Mouse (Mus musculus) megakaryocyte, embryonic 14.5 days (primary cell): ENCODE measurements at regions not wholly inside any gene's neighbourhood (a gene's known extent, or its start where the extent isn't known, plus 50 kb on each side); places are given as distances from the start of the nearest gene placed in this dataset.

Experiments used
- FLI1 ChIP-seq: IDR thresholded peaks from 2 replicates; pipeline ENCODE4 v1.6.1; 2012; ENCODE audit warnings: low read length, inconsistent platforms, mixed read lengths
- GATA1 ChIP-seq: IDR thresholded peaks from 3 replicates; pipeline ENCODE4 v1.6.1; 2012; ENCODE audit warnings: mixed read lengths, low read length, inconsistent platforms, borderline replicate concordance

GRCm38 (mm10) chr7:69564432-69564831 is 802.1 kb downstream of the Nr2f2 start:
- TF ChIP-seq GATA1 (no peak), FLI1 (no peak)
